Mouse (Mus musculus): ENCODE results near the gene Ttll11. TPM values are rescaled to one million over a fixed set of nuclear protein-coding genes. Genes with fewer than 3 reads are reported as not detected.

Ttll11 gene
- polyA plus RNA-seq (2015; fragmentation: Nextera tagmentation; extraction: Ambion mirVana) = 0.67 and 0.73 TPM in 2 replicates

DNA sequence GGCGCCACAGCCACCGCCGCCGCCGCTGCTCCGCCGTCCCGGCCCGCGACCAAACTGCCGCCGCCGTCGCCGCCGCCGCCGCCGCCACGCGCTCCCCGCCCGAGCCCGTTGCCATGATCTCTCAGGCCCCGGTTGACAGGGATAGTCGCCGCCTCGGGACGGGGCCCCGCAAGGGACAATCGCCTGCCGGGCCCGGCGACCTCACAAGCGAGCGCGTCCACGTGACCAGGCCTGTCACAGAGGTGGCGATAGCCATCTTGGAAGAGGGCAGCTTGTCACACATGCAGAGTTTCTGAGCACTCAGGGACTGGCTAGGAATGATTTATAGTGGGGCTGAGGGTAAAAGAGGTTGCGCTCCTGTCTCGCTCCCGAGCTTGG, at the start of gene Ttll11:
Gene Ttll11, minus strand, starts transcription at position 270 of the 378 bp plus-strand sequence.
- H3K36me3 ChIP-seq = no peaks in the 10 kb centered on the region
- peak; percentile 92 for ATAC-seq
- under 1% methylated on average over 42 of the region's 42 CpGs for WGBS
- peak within 1 kb of the TSS; percentile 93 for H3K4me3 ChIP-seq (replicated peaks)
- H3K9me3 ChIP-seq = no peaks in the 10 kb centered on the region
- H3K9ac ChIP-seq = peak within 1 kb of the TSS; percentile 79
- H3K4me1 ChIP-seq (replicated peaks) = 0 out of 2 replicates have a peak, but pooled peaks cover 5% of the 10 kb centered on the region
- peak within 1 kb of the TSS; percentile 51 for H3K27ac ChIP-seq
- peaks cover 5% of the 10 kb centered on the region for H3K27me3 ChIP-seq (replicated peaks)
- H3K4me2 ChIP-seq (replicated peaks) = peak within 1 kb of the TSS; percentile 96

GRCm38 (mm10) chr2:36023291-36023690, 43.6 kb upstream of the Ttll11 start:
- H3K36me3 ChIP-seq = no peaks in the 10 kb centered on the region
- H3K27ac ChIP-seq = no peak overlapping the region
- no peak overlapping the region for H3K4me3 ChIP-seq (replicated peaks)
- H3K4me2 ChIP-seq (replicated peaks) = no peak overlapping the region
- 60% methylated on average over 3 of the region's 3 CpGs for WGBS
- H3K9me3 ChIP-seq = no peaks in the 10 kb centered on the region
- no peak for ATAC-seq
- no peaks in the 10 kb centered on the region for H3K4me1 ChIP-seq (replicated peaks)
- no peak overlapping the region for H3K9ac ChIP-seq
- peaks cover 6% of the 10 kb centered on the region; the same call in 1 of the 2 replicates for H3K27me3 ChIP-seq (replicated peaks)

GRCm38 (mm10) chr2:36021385-36022159, 41.9 kb upstream of the Ttll11 start:
- Histone ChIP-seq H3K27me3 (replicated peaks) (peaks cover 6% of the 10 kb centered on the region; the same call in 1 of the 2 replicates), H3K27ac (no peak overlapping the region), H3K4me2 (replicated peaks) (peak overlapping the region; percentile 48), H3K9ac (no peak overlapping the region), H3K36me3 (no peaks in the 10 kb centered on the region), H3K4me3 (replicated peaks) (peak overlapping the region; percentile 13; the same call in 1 of the 2 replicates), H3K9me3 (no peaks in the 10 kb centered on the region), H3K4me1 (replicated peaks) (no peaks in the 10 kb centered on the region)
- 7% methylated on average over 30 of the region's 32 CpGs for WGBS
- ATAC-seq = peak; percentile 51

DNA sequence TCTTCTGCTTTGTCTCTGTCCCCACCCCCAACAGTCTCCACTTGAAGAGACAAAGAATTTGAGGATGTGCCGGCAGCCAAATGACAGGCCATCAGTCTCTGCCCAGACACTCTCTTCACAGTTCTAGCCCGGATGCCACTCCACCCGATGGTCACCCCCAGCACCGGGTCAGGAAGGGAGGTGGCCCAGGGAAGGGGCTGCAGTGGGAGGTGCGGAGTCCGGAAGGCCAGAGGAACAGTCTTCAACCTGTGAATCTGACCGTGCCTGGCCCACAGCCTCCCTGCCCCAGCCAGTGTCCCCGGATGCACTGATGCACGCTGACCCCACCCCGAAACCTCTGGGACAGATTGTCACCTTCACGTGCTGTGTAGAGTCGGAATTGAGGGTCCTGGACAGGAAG, 33.3 kb upstream of the Ttll11 start:
- no peak for ATAC-seq

GRCm38 (mm10) chr2:36011331-36011825, 31.7 kb upstream of the Ttll11 start:
- H3K36me3 ChIP-seq = no peaks in the 10 kb centered on the region
- peak overlapping the region; percentile 42 for H3K4me3 ChIP-seq (replicated peaks)
- peaks cover 7% of the 10 kb centered on the region for H3K4me1 ChIP-seq (replicated peaks)
- H3K9ac ChIP-seq = peak overlapping the region; percentile 48
- ATAC-seq = peak; percentile 37
- H3K27ac ChIP-seq = no peak overlapping the region
- H3K9me3 ChIP-seq = no peaks in the 10 kb centered on the region
- H3K27me3 ChIP-seq (replicated peaks) = peaks cover 22% of the 10 kb centered on the region
- under 1% methylated on average over 44 of the region's 44 CpGs for WGBS
- H3K4me2 ChIP-seq (replicated peaks) = peak overlapping the region; percentile 91

More for the DNA sequence above, 33.3 kb upstream of the Ttll11 start:
- H3K4me1 ChIP-seq (replicated peaks) = peaks cover 7% of the 10 kb centered on the region
- no peak overlapping the region for H3K4me3 ChIP-seq (replicated peaks)
- H3K36me3 ChIP-seq = no peaks in the 10 kb centered on the region
- no peak overlapping the region for H3K4me2 ChIP-seq (replicated peaks)
- H3K27me3 ChIP-seq (replicated peaks) = peaks cover 22% of the 10 kb centered on the region
- 62% methylated on average over 12 of the region's 12 CpGs for WGBS
- no peaks in the 10 kb centered on the region for H3K9me3 ChIP-seq
- H3K9ac ChIP-seq = no peak overlapping the region
- no peak overlapping the region for H3K27ac ChIP-seq

DNA sequence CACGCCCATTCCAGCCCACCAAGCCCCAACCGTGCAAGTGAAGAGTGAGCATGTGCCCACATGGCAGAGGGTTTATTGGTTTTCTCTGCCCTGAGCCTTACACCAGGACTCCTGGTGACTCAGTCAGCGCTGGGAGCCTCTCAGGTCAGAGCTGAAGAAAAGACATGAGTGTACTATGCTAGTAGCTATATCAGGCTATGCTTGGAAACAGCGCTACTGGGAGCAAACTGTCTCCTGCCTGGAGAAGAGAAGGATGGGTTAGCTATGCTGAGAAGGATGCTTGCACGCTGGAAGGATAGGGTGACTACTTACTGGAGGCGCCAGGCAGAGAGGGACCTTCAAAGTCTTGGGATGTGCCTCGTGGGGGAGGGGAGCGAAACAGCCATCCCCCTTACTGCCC, 30.9 kb upstream of the Ttll11 start:
- peaks cover 7% of the 10 kb centered on the region for H3K4me1 ChIP-seq (replicated peaks)
- H3K27me3 ChIP-seq (replicated peaks) = peaks cover 22% of the 10 kb centered on the region
- 0 out of 2 replicates have a peak overlapping the region, but pooled peaks have one; percentile 42 for H3K4me3 ChIP-seq (replicated peaks)
- WGBS = 51% methylated on average over 8 of the region's 8 CpGs
- no peak overlapping the region for H3K27ac ChIP-seq
- H3K9ac ChIP-seq = no peak overlapping the region
- H3K36me3 ChIP-seq = no peaks in the 10 kb centered on the region
- no peak for ATAC-seq
- H3K4me2 ChIP-seq (replicated peaks) = no peak overlapping the region; the same call in 1 of the 2 replicates
- no peaks in the 10 kb centered on the region for H3K9me3 ChIP-seq

DNA sequence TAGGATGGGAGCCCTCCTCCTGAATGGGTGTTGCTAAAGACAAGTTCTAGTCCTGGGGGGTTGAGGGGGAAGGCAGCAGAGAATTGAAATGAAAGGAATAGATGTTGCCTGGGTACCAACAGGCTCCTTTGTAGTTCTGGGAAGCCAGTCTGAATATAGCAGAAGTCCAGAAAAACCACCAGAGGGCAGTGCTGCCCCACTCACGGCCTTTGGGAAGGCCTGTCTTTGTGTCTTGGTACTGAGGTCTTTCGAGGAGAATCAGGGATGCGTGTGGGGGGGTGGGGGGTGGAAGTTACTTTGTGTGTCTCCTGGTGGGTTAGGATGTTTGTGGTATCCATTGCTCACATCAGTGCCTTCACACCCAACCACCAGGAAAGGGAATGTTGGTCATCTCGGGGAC, 29.7 kb upstream of the Ttll11 start:
- no peak overlapping the region for H3K4me3 ChIP-seq (replicated peaks)
- H3K27ac ChIP-seq = no peak overlapping the region
- H3K9ac ChIP-seq = no peak overlapping the region
- H3K4me2 ChIP-seq (replicated peaks) = no peak overlapping the region
- H3K9me3 ChIP-seq = no peaks in the 10 kb centered on the region
- H3K27me3 ChIP-seq (replicated peaks) = peaks cover 22% of the 10 kb centered on the region
- H3K36me3 ChIP-seq = no peaks in the 10 kb centered on the region
- H3K4me1 ChIP-seq (replicated peaks) = peaks cover 7% of the 10 kb centered on the region
- peak; percentile 58 for ATAC-seq
- 25% methylated on average over 4 of the region's 4 CpGs for WGBS

GRCm38 (mm10) chr2:36008071-36008470, 28.4 kb upstream of the Ttll11 start:
- Histone ChIP-seq H3K9me3 (no peaks in the 10 kb centered on the region), H3K4me1 (replicated peaks) (peaks cover 7% of the 10 kb centered on the region), H3K4me3 (replicated peaks) (no peak overlapping the region), H3K27ac (no peak overlapping the region), H3K36me3 (no peaks in the 10 kb centered on the region), H3K9ac (no peak overlapping the region), H3K4me2 (replicated peaks) (no peak overlapping the region), H3K27me3 (replicated peaks) (peaks cover 22% of the 10 kb centered on the region)
- 14% methylated on average over 1 of the region's 1 CpGs for WGBS
- no peak for ATAC-seq

GRCm38 (mm10) chr2:36002188-36002587, 22.5 kb upstream of the Ttll11 start:
- no peak for ATAC-seq
- no peaks in the 10 kb centered on the region for H3K9me3 ChIP-seq
- H3K4me3 ChIP-seq (replicated peaks) = no peak overlapping the region
- no peak overlapping the region for H3K27ac ChIP-seq
- H3K4me2 ChIP-seq (replicated peaks) = no peak overlapping the region
- no peaks in the 10 kb centered on the region for H3K27me3 ChIP-seq (replicated peaks)
- H3K4me1 ChIP-seq (replicated peaks) = no peaks in the 10 kb centered on the region
- H3K9ac ChIP-seq = no peak overlapping the region
- WGBS = 43% methylated on average over 6 of the region's 6 CpGs
- no peaks in the 10 kb centered on the region for H3K36me3 ChIP-seq

DNA sequence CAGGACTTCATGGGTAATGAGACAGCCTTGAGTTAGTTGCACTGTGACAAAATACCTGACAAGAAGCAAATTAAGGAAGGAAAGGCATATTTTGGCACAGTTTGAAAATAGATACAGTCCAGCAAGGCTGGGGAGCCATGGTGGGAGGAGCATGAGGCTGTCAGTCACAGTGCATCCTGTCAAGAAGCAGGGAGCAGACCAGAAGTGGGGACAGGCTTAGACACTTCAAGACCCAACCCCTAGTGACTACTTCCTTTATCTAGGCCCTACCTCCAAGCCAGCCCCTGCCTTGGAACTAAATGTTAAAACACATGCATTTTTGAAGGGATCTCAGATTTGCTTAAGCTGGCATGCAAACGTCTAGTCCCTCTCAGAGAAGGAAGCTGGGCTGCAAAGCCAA, 20.7 kb upstream of the Ttll11 start:
- H3K36me3 ChIP-seq = no peaks in the 10 kb centered on the region
- H3K27ac ChIP-seq = no peak overlapping the region
- no peak overlapping the region for H3K4me3 ChIP-seq (replicated peaks)
- no peak overlapping the region for H3K9ac ChIP-seq
- no peaks in the 10 kb centered on the region for H3K9me3 ChIP-seq
- ATAC-seq = no peak
- no peak overlapping the region for H3K4me2 ChIP-seq (replicated peaks)
- no peaks in the 10 kb centered on the region for H3K4me1 ChIP-seq (replicated peaks)
- WGBS = 30% methylated on average over 1 of the region's 1 CpGs
- H3K27me3 ChIP-seq (replicated peaks) = no peaks in the 10 kb centered on the region

DNA sequence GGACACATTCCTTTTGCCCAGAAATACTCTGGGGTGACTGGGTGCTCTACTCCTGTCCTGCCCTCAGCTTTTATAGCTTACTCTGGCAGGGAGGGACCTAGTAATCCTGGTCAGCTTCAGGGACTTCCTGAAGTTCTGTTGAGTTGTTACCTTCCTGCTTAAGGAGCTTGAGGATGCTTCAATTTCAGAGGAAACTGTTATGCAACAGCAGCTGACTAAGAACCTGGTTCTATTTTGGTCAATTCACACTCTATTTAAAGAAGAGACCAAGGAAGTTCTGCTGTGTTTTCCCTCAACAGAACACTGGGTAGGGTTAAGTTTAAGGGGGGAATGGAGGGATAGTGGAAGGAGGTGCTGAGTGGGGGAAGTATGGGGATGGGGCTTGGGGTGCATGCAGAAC, 19.5 kb upstream of the Ttll11 start:
- ATAC-seq = no peak
- no peak overlapping the region for H3K27ac ChIP-seq
- H3K4me3 ChIP-seq (replicated peaks) = no peak overlapping the region
- H3K4me2 ChIP-seq (replicated peaks) = no peak overlapping the region
- no peaks in the 10 kb centered on the region for H3K4me1 ChIP-seq (replicated peaks)
- no peaks in the 10 kb centered on the region for H3K27me3 ChIP-seq (replicated peaks)
- no peaks in the 10 kb centered on the region for H3K9me3 ChIP-seq
- no peaks in the 10 kb centered on the region for H3K36me3 ChIP-seq
- H3K9ac ChIP-seq = no peak overlapping the region

GRCm38 (mm10) chr2:35998416-35998815, 18.7 kb upstream of the Ttll11 start:
- ATAC-seq = no peak
- WGBS = 83% methylated on average over 5 of the region's 5 CpGs
- Histone ChIP-seq H3K9ac (no peak overlapping the region), H3K36me3 (no peaks in the 10 kb centered on the region), H3K4me3 (replicated peaks) (no peak overlapping the region), H3K4me2 (replicated peaks) (no peak overlapping the region), H3K9me3 (no peaks in the 10 kb centered on the region), H3K27ac (no peak overlapping the region), H3K27me3 (replicated peaks) (no peaks in the 10 kb centered on the region), H3K4me1 (replicated peaks) (no peaks in the 10 kb centered on the region)

- Histone ChIP-seq H3K9ac (no peak overlapping the region), H3K9me3 (no peaks in the 10 kb centered on the region), H3K4me2 (replicated peaks) (no peak overlapping the region), H3K4me3 (replicated peaks) (no peak overlapping the region), H3K27ac (no peak overlapping the region), H3K27me3 (replicated peaks) (no peaks in the 10 kb centered on the region), H3K4me1 (replicated peaks) (no peaks in the 10 kb centered on the region), H3K36me3 (no peaks in the 10 kb centered on the region)
- 82% methylated on average over 2 of the region's 2 CpGs for WGBS
- ATAC-seq = no peak
Measured at GRCm38 (mm10) chr2:35996753-35997152, 17.0 kb upstream of the Ttll11 start.

Measured in intestine, embryonic 15.5 days (tissue).